Mouse (Mus musculus) midbrain, embryonic 14.5 days (tissue): Measurements from ENCODE around the gene Cgas. TPM values are rescaled to one million over a fixed set of nuclear protein-coding genes. Genes with fewer than 3 reads are reported as not detected.
A peak's percentile ranks its signal among the peaks of the same experiment; 100 is the strongest.
"Not testable (repeated sequence)": the region's sequence is repeated elsewhere in the genome, so short reads cannot be mapped to it uniquely, and the experiment has no call there.

Experiments
- ATAC-seq: fragments of 200-750 bp; cut with Nextera tagmentation; 2 replicates; pipeline ENCODE4 v1.8.0; 2017; ENCODE audit warnings: moderate number of reproducible peaks, moderate library complexity; ENCODE audit not compliant: low FRiP score, low TSS enrichment
- DNase-seq: peaks from one replicate; pipeline ENCODE4 v3.0.0-alpha.2; 2015
- H3K27ac ChIP-seq: fragments of 300-500 bp; sonication (generic); replicated peaks from 2 replicates; pipeline ENCODE4 v1.5.1; 2014; ENCODE audit warnings: mild to moderate bottlenecking, low read depth, low read length, moderate library complexity
- H3K27me3 ChIP-seq: fragments of 300-500 bp; sonication (generic); 2 replicates; pipeline ENCODE4 v1.6.1; 2014; ENCODE audit warnings: low read length, control low read depth, mixed read lengths; ENCODE audit not compliant: control insufficient read depth, insufficient read depth
- H3K36me3 ChIP-seq: fragments of 300-500 bp; sonication (generic); 2 replicates; pipeline ENCODE4 v1.6.1; 2014; ENCODE audit warnings: low read length, control low read depth; ENCODE audit not compliant: control insufficient read depth, insufficient read depth
- H3K4me1 ChIP-seq: fragments of 300-500 bp; sonication (generic); 2 replicates; pipeline ENCODE4 v1.6.1; 2014; ENCODE audit warnings: mild to moderate bottlenecking, antibody characterized with exemption, low read length, control low read depth; ENCODE audit not compliant: control insufficient read depth, insufficient read depth
- H3K4me2 ChIP-seq: fragments of 300-500 bp; sonication (generic); 2 replicates; pipeline ENCODE4 v1.6.1; 2014; ENCODE audit warnings: mild to moderate bottlenecking, low read length, moderate library complexity
- H3K4me3 ChIP-seq: fragments of 300-500 bp; sonication (generic); replicated peaks from 2 replicates; pipeline ENCODE4 v1.5.1; 2014; ENCODE audit warnings: low read depth, low read length
- H3K9ac ChIP-seq: fragments of 300-500 bp; sonication (generic); replicated peaks from 2 replicates; pipeline ENCODE4 v1.6.1; 2014; ENCODE audit warnings: mild to moderate bottlenecking, low read length, moderate library complexity
- H3K9me3 ChIP-seq: fragments of 300-500 bp; sonication (generic); 2 replicates; pipeline ENCODE4 v1.6.1; 2016; ENCODE audit warnings: low read length, control low read depth, mixed read lengths; ENCODE audit not compliant: control insufficient read depth
- WGBS: fragments of 180-500 bp; shearing (Covaris S2); extraction: QIAGEN DNeasy Blood & Tissue Kit; methylation state at CpG from one replicate; pipeline ENCODE4 v1.1.7; 2014; 5-methylcytosine and 5-hydroxymethylcytosine counted together
- polyA plus RNA-seq: library from polyadenylated mRNA; unstranded; fragments of >200 nt; fragmentation: Nextera tagmentation; extraction: Ambion mirVana; gene quantifications from 2 replicates; pipeline ENCODE4 v1.2.1, GENCODE M21; 2014

The Cgas gene
- polyA plus RNA-seq: 0.28 and 0.58 TPM in 2 replicates

DNA sequence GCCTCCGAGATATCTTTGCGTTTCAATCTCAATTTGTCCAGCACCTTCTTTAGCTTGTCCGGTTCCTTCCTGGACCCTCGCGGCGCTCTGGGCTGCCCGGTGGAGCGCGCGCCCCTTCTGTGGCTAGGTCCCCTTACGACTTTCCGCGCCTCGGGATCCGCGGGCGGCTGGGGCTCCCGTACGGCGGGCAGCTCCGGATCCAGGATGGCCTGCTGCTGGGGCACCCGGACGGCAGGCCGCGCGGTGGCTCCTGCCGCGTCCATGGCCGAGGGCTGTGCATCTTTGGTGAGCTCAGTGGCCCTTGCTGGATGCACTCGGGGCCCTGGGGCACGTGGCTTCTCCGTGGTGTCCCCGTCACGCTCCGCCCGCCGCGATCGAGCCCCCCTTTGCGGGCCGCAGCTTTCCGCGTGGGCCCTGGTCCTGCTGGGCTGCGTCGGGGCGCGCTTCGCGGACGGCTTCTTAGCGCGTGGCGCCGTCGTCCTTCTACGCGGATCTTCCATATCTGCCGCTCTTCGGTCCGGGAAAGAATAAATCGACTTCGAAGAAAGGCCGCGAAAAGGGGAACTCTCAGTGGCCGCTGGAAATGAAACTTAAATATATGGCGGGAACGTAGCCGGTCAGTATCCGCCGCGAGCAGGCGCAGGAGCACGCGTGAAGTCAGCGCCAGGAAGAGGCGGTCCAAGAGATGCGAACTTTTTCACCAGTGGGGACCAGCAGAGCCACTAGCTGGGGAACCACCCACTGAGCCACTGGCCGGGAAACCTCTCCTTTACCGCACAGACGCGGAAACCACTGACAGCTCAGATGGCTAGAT, at the start of gene Cgas:
Gene Cgas (minus strand): TSS at position 659 of the 814 bp plus-strand sequence.
- ATAC-seq (no peak; the same call in 1 of the 2 replicates), DNase-seq (peak; percentile 51)
- H3K9ac ChIP-seq: peak within 1 kb of the TSS; percentile 37; the same call in 1 of the 2 replicates
- peak within 1 kb of the TSS; percentile 37 for H3K4me3 ChIP-seq
- peaks cover 64% of the 10 kb centered on the region for H3K27me3 ChIP-seq
- H3K9me3 ChIP-seq: no peaks in the 10 kb centered on the region
- no peaks in the 10 kb centered on the region for H3K36me3 ChIP-seq
- no peak within 1 kb of the TSS for H3K27ac ChIP-seq
- peak within 1 kb of the TSS; percentile 58 for H3K4me2 ChIP-seq
- WGBS: 1% methylated on average over 81 of the region's 81 CpGs
- peaks cover 7% of the 10 kb centered on the region for H3K4me1 ChIP-seq

DNA sequence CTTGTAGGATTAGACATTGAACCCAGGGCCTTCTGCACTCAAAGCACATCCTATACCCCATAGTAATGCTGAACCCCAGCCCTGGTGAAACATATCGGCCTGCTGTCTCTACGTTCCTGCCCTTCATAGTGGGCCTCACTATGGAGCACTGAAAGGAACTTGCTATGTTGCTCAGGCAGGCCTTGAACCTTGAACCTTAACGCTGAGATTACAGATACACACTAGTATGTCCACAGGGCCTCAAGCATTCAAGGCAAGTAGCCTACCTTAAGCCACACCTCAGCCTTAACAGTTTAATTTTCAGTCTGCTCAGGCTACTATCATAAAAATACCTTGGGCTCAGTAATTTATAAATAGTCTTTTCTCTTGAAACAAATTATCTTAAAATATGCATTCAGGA, 49.2 kb upstream of the Cgas start:
- ATAC-seq (no peak), DNase-seq (no peak)
- no peaks in the 10 kb centered on the region for H3K9me3 ChIP-seq
- H3K4me2 ChIP-seq: no peak overlapping the region
- no peak overlapping the region for H3K4me3 ChIP-seq
- no peaks in the 10 kb centered on the region for H3K27me3 ChIP-seq
- WGBS: 96% methylated on average over 3 of the region's 3 CpGs
- no peak overlapping the region for H3K27ac ChIP-seq
- no peaks in the 10 kb centered on the region for H3K36me3 ChIP-seq
- H3K4me1 ChIP-seq: 0 out of 2 replicates have a peak, but pooled peaks cover 6% of the 10 kb centered on the region
- H3K9ac ChIP-seq: no peak overlapping the region

GRCm38 (mm10) chr9:78491169-78491568, 48.1 kb upstream of the Cgas start:
- no peak overlapping the region for H3K4me3 ChIP-seq
- DNase-seq (no peak), ATAC-seq (no peak)
- H3K9ac ChIP-seq: no peak overlapping the region
- WGBS: 87% methylated on average over 3 of the region's 3 CpGs
- no peak overlapping the region for H3K27ac ChIP-seq
- H3K4me2 ChIP-seq: no peak overlapping the region
- H3K27me3 ChIP-seq: no peaks in the 10 kb centered on the region
- H3K4me1 ChIP-seq: 0 out of 2 replicates have a peak, but pooled peaks cover 6% of the 10 kb centered on the region
- no peaks in the 10 kb centered on the region for H3K36me3 ChIP-seq
- H3K9me3 ChIP-seq: no peaks in the 10 kb centered on the region

DNA sequence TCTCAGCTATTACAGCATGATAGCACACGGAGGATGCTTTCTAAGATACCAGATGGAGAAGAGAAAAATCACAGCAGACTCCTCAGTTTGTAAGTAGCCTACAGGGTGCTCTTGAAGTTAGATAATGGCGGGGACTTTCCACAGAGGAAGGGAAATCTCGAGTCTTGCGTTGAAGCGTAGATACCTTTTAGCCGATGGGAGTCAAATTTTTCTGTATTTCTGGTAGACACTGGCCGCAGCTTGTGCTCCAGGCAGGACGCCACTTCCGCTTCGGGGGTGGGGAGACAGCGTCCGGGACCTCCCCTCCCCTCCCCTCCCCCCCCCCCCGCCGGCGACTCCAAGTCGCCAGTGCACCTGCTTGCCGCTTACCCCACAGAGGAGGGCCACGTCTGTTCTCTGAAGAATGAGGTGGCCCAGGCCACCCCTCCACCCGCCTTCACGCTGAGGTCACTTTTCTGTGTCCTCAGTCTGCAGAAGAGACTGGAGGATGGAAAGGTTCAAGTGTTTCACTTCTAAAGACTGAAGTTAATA, 45.9 kb upstream of the Cgas start, which contains the start of gene Eef1a1:
Gene Eef1a1 (minus strand): TSS at position 262 of the 531 bp plus-strand sequence.
- 0 out of 2 replicates have a peak, but pooled peaks cover 6% of the 10 kb centered on the region for H3K4me1 ChIP-seq
- DNase-seq (peak; percentile 60), ATAC-seq (peak; percentile 29; the same call in 1 of the 2 replicates)
- no peaks in the 10 kb centered on the region for H3K36me3 ChIP-seq
- peak within 1 kb of the TSS; percentile 62 for H3K4me2 ChIP-seq
- peak within 1 kb of the TSS; percentile 45; the same call in 1 of the 2 replicates for H3K27ac ChIP-seq
- H3K4me3 ChIP-seq: peak within 1 kb of the TSS; percentile 35
- H3K27me3 ChIP-seq: no peaks in the 10 kb centered on the region
- H3K9ac ChIP-seq: peak within 1 kb of the TSS; percentile 63
- no peaks in the 10 kb centered on the region for H3K9me3 ChIP-seq
- 2% methylated on average over 16 of the region's 20 CpGs for WGBS

DNA sequence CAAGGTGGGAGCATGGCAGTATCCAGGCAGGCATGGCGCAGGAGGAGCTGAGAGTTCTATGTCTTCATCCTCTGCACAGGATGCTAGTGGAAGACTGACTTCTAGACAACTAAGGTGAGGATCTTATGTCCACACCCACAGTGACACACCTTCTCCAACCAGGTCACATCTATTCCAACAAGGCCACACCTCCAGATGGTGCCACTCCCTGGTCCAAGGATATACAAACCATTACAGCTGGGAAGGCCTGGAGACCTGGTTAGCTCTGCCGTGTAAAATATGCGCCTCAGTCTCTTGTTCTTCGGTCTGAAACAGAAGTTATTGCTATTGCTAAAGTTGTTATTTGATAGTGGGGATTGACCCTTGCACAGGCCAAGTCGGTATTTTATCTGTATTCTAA, 45.0 kb upstream of the Cgas start:
- not testable (repeated sequence) for H3K4me1 ChIP-seq, H3K36me3 ChIP-seq, H3K27ac ChIP-seq, H3K27me3 ChIP-seq, H3K9ac ChIP-seq, DNase-seq, H3K4me2 ChIP-seq, H3K9me3 ChIP-seq, H3K4me3 ChIP-seq, ATAC-seq
- WGBS: 96% methylated on average over 5 of the region's 5 CpGs

DNA sequence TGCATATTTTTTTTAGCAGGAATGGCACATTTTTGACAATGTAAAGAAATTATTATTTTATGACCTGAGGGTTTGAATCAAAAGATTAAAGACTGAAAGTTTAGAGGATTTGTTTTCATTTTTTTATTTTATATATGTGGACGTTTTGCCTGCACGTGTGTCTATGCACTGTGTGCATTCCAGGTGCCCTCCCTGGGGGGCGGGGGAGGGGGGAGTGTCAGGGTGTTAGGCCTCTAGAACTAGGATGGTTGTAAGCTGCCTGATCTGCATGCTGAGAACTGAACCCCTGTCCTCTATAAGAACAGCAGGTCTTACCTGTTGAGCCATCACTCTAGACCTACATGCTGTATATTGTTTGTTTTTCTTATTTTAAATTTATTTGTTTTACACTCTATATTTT, 41.6 kb upstream of the Cgas start:
- Histone ChIP-seq H3K27me3 (no peaks in the 10 kb centered on the region), H3K4me1 (peaks cover 16% of the 10 kb centered on the region; the same call in 1 of the 2 replicates), H3K27ac (no peak overlapping the region), H3K9ac (no peak overlapping the region), H3K36me3 (peaks cover 1% of the 10 kb centered on the region; the same call in 1 of the 2 replicates), H3K4me2 (no peak overlapping the region), H3K9me3 (no peaks in the 10 kb centered on the region), H3K4me3 (no peak overlapping the region)
- DNase-seq: no peak
- 85% methylated on average over 3 of the region's 3 CpGs for WGBS
- ATAC-seq: no peak

- ATAC-seq (no peak), DNase-seq (no peak)
- Histone ChIP-seq H3K27me3 (no peaks in the 10 kb centered on the region), H3K4me3 (peak overlapping the region; percentile 56), H3K9ac (peak overlapping the region; percentile 86), H3K36me3 (peaks cover 22% of the 10 kb centered on the region), H3K9me3 (no peaks in the 10 kb centered on the region), H3K4me2 (peak overlapping the region; percentile 58), H3K4me1 (peaks cover 18% of the 10 kb centered on the region; the same call in 1 of the 2 replicates), H3K27ac (peak overlapping the region; percentile 100)
- WGBS: 8% methylated on average over 3 of the region's 3 CpGs
These were observed 39.3 kb upstream of the Cgas start for GRCm38 (mm10) chr9:78482386-78482785.

GRCm38 (mm10) chr9:78481423-78482331, 38.6 kb upstream of the Cgas start:
- DNase-seq (peak; percentile 99), ATAC-seq (peak; percentile 98)
- Histone ChIP-seq H3K9ac (peak overlapping the region; percentile 99), H3K4me3 (peak overlapping the region; percentile 96), H3K4me1 (peaks cover 20% of the 10 kb centered on the region; the same call in 1 of the 2 replicates), H3K27me3 (no peaks in the 10 kb centered on the region), H3K27ac (peak overlapping the region; percentile 100), H3K9me3 (no peaks in the 10 kb centered on the region), H3K36me3 (peaks cover 29% of the 10 kb centered on the region), H3K4me2 (peak overlapping the region; percentile 64)
- under 1% methylated on average over 73 of the region's 77 CpGs for WGBS
